Mouse (Mus musculus): ENCODE results near the gene Cnnm2.

DNA sequence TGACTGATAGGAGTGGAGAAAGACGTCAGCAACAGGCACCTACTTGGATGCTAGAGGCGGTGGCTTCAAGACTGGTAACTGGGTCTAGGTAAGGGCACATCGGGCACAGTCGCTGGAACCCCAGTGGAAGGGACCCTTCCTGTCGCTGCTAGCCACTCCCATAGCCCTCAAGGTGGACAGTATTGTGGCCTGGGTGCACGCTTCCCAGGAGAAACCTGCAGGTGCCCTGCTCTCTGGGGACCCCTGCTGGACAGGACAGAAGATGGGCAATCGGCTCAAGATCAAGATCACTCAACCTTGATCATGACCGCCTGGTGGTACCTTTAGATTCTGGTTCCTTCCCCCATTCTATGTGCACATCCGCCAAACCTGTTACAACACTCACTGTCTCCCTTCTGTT is 6.3 kb upstream of the Cnnm2 start:
- TF ChIP-seq CTCF (IDR thresholded peaks at IDR 0.05; ENCODE audit: extremely low read depth, insufficient read depth, insufficient read length, insufficient replicate concordance) (peak; percentile 63; the same call in 1 of the 2 replicates), POLR2A (IDR thresholded peaks at IDR 0.05; ENCODE audit: low read depth, low read length) (no peak)

Measured in spleen, adult 2 months (tissue).